Mouse (Mus musculus) hindbrain, embryonic 13.5 days (tissue): ENCODE measurements around the gene Rnf10. TPM values are rescaled to one million over a fixed set of nuclear protein-coding genes. Genes with fewer than 3 reads are reported as not detected.

ENCODE experiments used
- ATAC-seq: fragments of 200-750 bp; cut with Nextera tagmentation; 2 replicates; pipeline ENCODE4 v1.8.0; 2017; ENCODE audit warnings: moderate TSS enrichment; ENCODE audit not compliant: low FRiP score
- H3K27ac ChIP-seq: fragments of 300-500 bp; sonication (generic); 2 replicates; pipeline ENCODE4 v1.5.1; 2015; ENCODE audit warnings: inconsistent platforms, mild to moderate bottlenecking, moderate library complexity
- H3K27me3 ChIP-seq: fragments of 300-500 bp; sonication (generic); 2 replicates; pipeline ENCODE4 v1.6.1; 2015; ENCODE audit warnings: mild to moderate bottlenecking, inconsistent platforms
- H3K36me3 ChIP-seq: fragments of 300-500 bp; sonication (generic); 2 replicates; pipeline ENCODE4 v1.6.1; 2015; ENCODE audit warnings: mild to moderate bottlenecking, inconsistent platforms
- H3K4me1 ChIP-seq: fragments of 300-500 bp; sonication (generic); replicated peaks from 2 replicates; pipeline ENCODE4 v1.6.1; 2015; ENCODE audit warnings: inconsistent platforms
- H3K4me2 ChIP-seq: fragments of 300-500 bp; sonication (generic); 2 replicates; pipeline ENCODE4 v1.6.1; 2015; ENCODE audit warnings: inconsistent platforms, mild to moderate bottlenecking, moderate library complexity
- H3K4me3 ChIP-seq: fragments of 300-500 bp; sonication (generic); 2 replicates; pipeline ENCODE4 v1.5.1; 2015; ENCODE audit warnings: mild to moderate bottlenecking, inconsistent platforms
- H3K9ac ChIP-seq: fragments of 300-500 bp; sonication (generic); 2 replicates; pipeline ENCODE4 v1.6.1; 2015; ENCODE audit warnings: mild to moderate bottlenecking, inconsistent platforms
- H3K9me3 ChIP-seq: fragments of 300-500 bp; sonication (generic); 2 replicates; pipeline ENCODE4 v1.6.1; 2016; ENCODE audit warnings: inconsistent platforms
- WGBS: fragments of 180-500 bp; shearing (Covaris S2); methylation state at CpG from one replicate; pipeline ENCODE4 v1.1.7; 2015; 5-methylcytosine and 5-hydroxymethylcytosine counted together
- polyA plus RNA-seq: library from polyadenylated mRNA; unstranded; fragments of >200 nt; fragmentation: Nextera tagmentation; extraction: Ambion mirVana; gene quantifications from 2 replicates; pipeline ENCODE4 v1.2.1, GENCODE M21; 2015

The Rnf10 gene
- polyA plus RNA-seq, 1 experiment from 2014 or later: 160 TPM

DNA sequence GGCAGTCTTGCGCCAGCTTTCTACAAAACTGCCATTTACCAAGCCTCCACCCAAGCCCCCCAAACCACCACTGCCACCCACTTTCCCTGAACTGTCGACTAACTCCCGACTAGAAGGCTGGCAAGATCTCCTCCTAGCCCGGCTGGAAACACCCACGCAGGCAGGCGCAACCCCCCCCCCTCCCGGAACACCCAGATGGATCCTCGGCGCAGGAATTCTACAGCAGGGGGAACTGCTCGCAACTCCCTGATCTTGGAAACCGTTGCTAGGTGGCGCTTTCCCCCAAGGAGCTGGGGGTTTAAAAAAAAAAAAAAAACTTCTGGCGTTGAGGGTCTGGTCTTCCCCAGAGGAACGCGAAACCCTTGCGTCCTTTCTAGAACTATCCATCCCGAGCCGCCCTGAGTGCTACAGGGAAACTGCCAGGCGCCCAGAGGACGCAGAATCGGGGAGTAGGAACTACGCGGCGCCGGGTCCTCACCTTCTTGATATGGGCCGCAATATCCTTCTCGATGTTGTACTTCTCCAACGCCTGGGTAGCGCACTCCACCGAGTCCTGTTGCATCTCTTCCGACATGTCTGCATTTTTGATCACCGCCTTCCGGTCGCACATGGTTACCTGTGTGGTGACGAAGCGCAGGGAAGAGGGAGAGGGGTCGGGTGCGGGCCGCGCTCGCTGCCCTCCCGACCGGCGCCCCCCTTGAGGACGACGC lies 27.5 kb upstream of the Rnf10 start:
- WGBS: under 1% methylated on average over 46 of the region's 46 CpGs
- H3K4me2 ChIP-seq: peak overlapping the region; percentile 74

GRCm38 (mm10) chr5:115296347-115296746 lies 23.6 kb upstream of the Rnf10 start:
- Histone ChIP-seq H3K9ac (no peak overlapping the region), H3K36me3 (peaks cover 71% of the 10 kb centered on the region), H3K4me2 (no peak overlapping the region), H3K4me1 (peaks cover 32% of the 10 kb centered on the region), H3K27ac (0 out of 2 replicates have a peak overlapping the region, but pooled peaks have one; percentile 25), H3K27me3 (no peaks in the 10 kb centered on the region), H3K4me3 (no peak overlapping the region), H3K9me3 (no peaks in the 10 kb centered on the region)
- WGBS: 84% methylated on average over 10 of the region's 10 CpGs
- ATAC-seq: no peak

More for the DNA sequence above, 27.5 kb upstream of the Rnf10 start:
- H3K27me3 ChIP-seq: peaks cover 7% of the 10 kb centered on the region; the same call in 1 of the 2 replicates
- no peaks in the 10 kb centered on the region for H3K9me3 ChIP-seq
- peak; percentile 60 for ATAC-seq
- H3K4me1 ChIP-seq: peaks cover 39% of the 10 kb centered on the region
- peak overlapping the region; percentile 90 for H3K9ac ChIP-seq
- peaks cover 38% of the 10 kb centered on the region for H3K36me3 ChIP-seq
- peak overlapping the region; percentile 96 for H3K27ac ChIP-seq
- peak overlapping the region; percentile 86 for H3K4me3 ChIP-seq

GRCm38 (mm10) chr5:115294173-115294572 lies 21.5 kb upstream of the Rnf10 start:
- Histone ChIP-seq H3K36me3 (peaks cover 91% of the 10 kb centered on the region), H3K4me2 (no peak overlapping the region), H3K4me3 (no peak overlapping the region), H3K9me3 (no peaks in the 10 kb centered on the region), H3K4me1 (peaks cover 22% of the 10 kb centered on the region), H3K9ac (no peak overlapping the region), H3K27me3 (no peaks in the 10 kb centered on the region), H3K27ac (no peak overlapping the region)
- WGBS: 90% methylated on average over 8 of the region's 8 CpGs
- no peak for ATAC-seq

DNA sequence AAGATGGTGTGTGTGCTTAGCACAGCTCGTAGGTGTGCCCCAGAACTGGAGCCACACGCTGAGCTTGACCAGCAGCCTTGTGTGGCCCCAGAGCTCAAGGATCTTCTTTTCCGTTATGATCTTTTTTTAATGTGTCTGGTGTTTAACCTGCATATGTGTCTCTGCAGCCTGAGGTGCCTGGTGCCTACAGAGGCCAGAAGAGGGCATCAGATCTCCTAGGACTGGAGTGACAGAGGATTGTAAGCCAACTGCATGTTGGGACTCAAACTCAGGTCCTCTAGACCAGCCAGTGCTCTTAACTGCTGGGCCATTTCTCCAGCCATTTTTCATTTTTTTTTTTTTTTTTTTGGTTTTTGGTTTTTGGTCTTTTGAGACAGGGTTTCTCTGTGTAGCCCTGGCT lies 12.0 kb upstream of the Rnf10 start:
- H3K9ac ChIP-seq: no peak overlapping the region
- peaks cover 44% of the 10 kb centered on the region for H3K36me3 ChIP-seq
- no peaks in the 10 kb centered on the region for H3K9me3 ChIP-seq
- no peak for ATAC-seq
- WGBS: 93% methylated on average over 3 of the region's 3 CpGs
- H3K27me3 ChIP-seq: no peaks in the 10 kb centered on the region
- H3K27ac ChIP-seq: no peak overlapping the region
- H3K4me1 ChIP-seq: peaks cover 6% of the 10 kb centered on the region
- no peak overlapping the region for H3K4me2 ChIP-seq
- no peak overlapping the region for H3K4me3 ChIP-seq

DNA sequence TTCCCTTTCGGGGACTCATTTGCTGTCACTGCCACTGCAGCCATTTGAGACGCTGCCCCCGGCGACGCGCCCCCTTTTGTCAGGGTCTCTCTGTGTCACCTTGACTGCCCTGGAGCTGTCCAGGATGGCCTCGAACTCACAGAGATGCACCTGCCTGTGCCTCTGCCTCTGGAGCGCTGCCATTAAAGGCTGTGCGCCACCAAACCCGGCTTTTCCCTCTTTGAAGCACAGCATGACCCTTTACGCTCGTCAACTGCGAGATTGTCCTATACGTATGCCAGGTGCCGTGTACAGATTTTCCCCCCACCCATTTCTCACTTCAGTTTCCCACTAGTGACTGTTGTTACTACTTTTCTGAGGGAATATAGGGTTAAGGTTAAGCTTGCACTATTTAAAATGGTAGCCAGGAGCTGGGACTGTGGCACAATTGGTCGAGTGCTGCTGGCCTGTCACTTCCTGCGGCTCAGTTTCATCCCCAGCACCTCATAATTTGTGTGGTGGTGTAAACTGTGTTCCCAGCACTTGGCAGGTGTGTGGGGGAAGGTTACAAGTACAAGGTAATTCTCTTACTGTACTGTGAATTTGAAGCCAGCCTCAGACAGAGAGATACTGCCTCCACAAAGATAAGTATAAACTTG lies 7.5 kb upstream of the Rnf10 start:
- peaks cover 19% of the 10 kb centered on the region for H3K36me3 ChIP-seq
- peaks cover 6% of the 10 kb centered on the region for H3K4me1 ChIP-seq
- H3K4me2 ChIP-seq: peak overlapping the region; percentile 93
- no peaks in the 10 kb centered on the region for H3K27me3 ChIP-seq
- peak; percentile 54 for ATAC-seq
- WGBS: 9% methylated on average over 17 of the region's 17 CpGs
- peak overlapping the region; percentile 78 for H3K27ac ChIP-seq
- H3K9me3 ChIP-seq: no peaks in the 10 kb centered on the region
- H3K4me3 ChIP-seq: peak overlapping the region; percentile 95
- peak overlapping the region; percentile 92 for H3K9ac ChIP-seq

- Histone ChIP-seq H3K27me3 (no peaks in the 10 kb centered on the region), H3K4me2 (peak within 1 kb of the TSS; percentile 93), H3K9ac (peak within 1 kb of the TSS; percentile 92), H3K9me3 (no peaks in the 10 kb centered on the region), H3K27ac (peak within 1 kb of the TSS; percentile 78), H3K4me3 (peak within 1 kb of the TSS; percentile 95), H3K36me3 (peaks cover 13% of the 10 kb centered on the region), H3K4me1 (peaks cover 6% of the 10 kb centered on the region)
- whole genome bisulfite sequencing: 3% methylated on average over 45 of the region's 45 CpGs
- peak; percentile 87 for ATAC-seq
Measured at GRCm38 (mm10) chr5:115279226-115280049, 6.7 kb upstream of the Rnf10 start, which contains the start of gene Coq5. Gene Coq5, plus strand, starts transcription at chr5:115279666.

GRCm38 (mm10) chr5:115278785-115279184 lies 6.1 kb upstream of the Rnf10 start:
- WGBS: 69% methylated on average over 2 of the region's 2 CpGs
- H3K4me3 ChIP-seq: no peak overlapping the region
- no peaks in the 10 kb centered on the region for H3K9me3 ChIP-seq
- no peaks in the 10 kb centered on the region for H3K27me3 ChIP-seq
- peaks cover 6% of the 10 kb centered on the region for H3K4me1 ChIP-seq
- 0 out of 2 replicates have a peak, but pooled peaks have one; percentile 46 for ATAC-seq
- H3K9ac ChIP-seq: no peak overlapping the region
- H3K36me3 ChIP-seq: peaks cover 6% of the 10 kb centered on the region
- H3K4me2 ChIP-seq: no peak overlapping the region
- H3K27ac ChIP-seq: no peak overlapping the region

GRCm38 (mm10) chr5:115278053-115278452 lies 5.4 kb upstream of the Rnf10 start:
- no peak overlapping the region for H3K27ac ChIP-seq
- H3K4me3 ChIP-seq: no peak overlapping the region
- peaks cover 13% of the 10 kb centered on the region for H3K4me1 ChIP-seq
- no peak overlapping the region for H3K9ac ChIP-seq
- no peaks in the 10 kb centered on the region for H3K9me3 ChIP-seq
- H3K36me3 ChIP-seq: no peaks in the 10 kb centered on the region
- H3K4me2 ChIP-seq: no peak overlapping the region
- ATAC-seq: no peak
- no peaks in the 10 kb centered on the region for H3K27me3 ChIP-seq
- WGBS: 83% methylated on average over 1 of the region's 1 CpGs

GRCm38 (mm10) chr5:115275998-115276397 lies 3.3 kb upstream of the Rnf10 start:
- H3K4me3 ChIP-seq: no peak overlapping the region
- H3K4me1 ChIP-seq: peaks cover 21% of the 10 kb centered on the region
- H3K36me3 ChIP-seq: no peaks in the 10 kb centered on the region
- ATAC-seq: no peak
- no peaks in the 10 kb centered on the region for H3K27me3 ChIP-seq
- 31% methylated on average over 14 of the region's 14 CpGs for WGBS
- no peak overlapping the region for H3K9ac ChIP-seq
- no peak overlapping the region for H3K27ac ChIP-seq
- no peaks in the 10 kb centered on the region for H3K9me3 ChIP-seq
- H3K4me2 ChIP-seq: no peak overlapping the region

DNA sequence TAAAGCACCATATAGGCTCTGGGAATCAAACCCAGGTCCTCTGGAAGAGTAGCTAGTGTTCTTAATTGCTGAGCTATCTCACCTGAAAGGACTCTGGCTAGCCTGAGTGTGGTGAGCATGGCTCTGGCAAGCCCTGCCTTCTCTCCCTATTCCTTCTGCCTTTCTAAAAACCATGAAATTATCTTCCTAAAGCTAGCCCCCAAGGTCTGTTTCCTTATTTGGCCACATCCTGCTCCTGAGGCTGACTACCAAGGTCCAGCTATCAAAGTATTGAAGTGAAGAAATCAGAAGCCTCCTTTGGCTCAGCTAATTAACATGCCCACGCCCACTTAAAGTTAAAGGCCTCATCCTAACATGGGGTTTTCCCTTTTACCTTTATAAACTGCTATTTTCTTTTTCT lies 2.1 kb upstream of the Rnf10 start:
- Histone ChIP-seq H3K4me1 (peaks cover 27% of the 10 kb centered on the region), H3K9ac (no peak overlapping the region), H3K36me3 (peaks cover 4% of the 10 kb centered on the region; the same call in 1 of the 2 replicates), H3K9me3 (no peaks in the 10 kb centered on the region), H3K27ac (no peak overlapping the region), H3K4me3 (no peak overlapping the region), H3K4me2 (no peak overlapping the region), H3K27me3 (no peaks in the 10 kb centered on the region)
- ATAC-seq: no peak
- WGBS: 91% methylated on average over 1 of the region's 1 CpGs

DNA sequence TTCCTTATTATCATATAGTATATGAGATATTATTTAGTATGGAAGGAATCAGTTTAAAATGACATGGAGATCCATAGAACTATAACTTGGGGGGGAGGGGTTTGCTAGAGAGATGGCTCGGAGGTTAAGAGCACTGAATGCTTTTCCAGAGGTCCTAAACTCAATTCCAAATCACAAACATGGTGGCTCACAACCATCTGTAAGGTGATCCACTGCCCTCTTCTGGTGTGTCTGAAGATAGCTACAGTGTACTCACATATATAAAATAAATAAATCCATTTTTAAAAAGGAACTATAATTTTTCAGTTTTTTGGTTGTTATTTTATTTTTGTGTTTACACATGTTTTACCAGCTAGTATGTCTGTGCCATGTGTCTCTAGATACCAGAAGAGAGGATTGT lies 1.7 kb upstream of the Rnf10 start:
- no peak overlapping the region for H3K4me2 ChIP-seq
- H3K9me3 ChIP-seq: no peaks in the 10 kb centered on the region
- peaks cover 31% of the 10 kb centered on the region for H3K4me1 ChIP-seq
- no peak overlapping the region for H3K27ac ChIP-seq
- 74% methylated on average over 1 of the region's 1 CpGs for WGBS
- peaks cover 8% of the 10 kb centered on the region; the same call in 1 of the 2 replicates for H3K36me3 ChIP-seq
- H3K4me3 ChIP-seq: no peak overlapping the region
- no peaks in the 10 kb centered on the region for H3K27me3 ChIP-seq
- ATAC-seq: no peak
- H3K9ac ChIP-seq: no peak overlapping the region

DNA sequence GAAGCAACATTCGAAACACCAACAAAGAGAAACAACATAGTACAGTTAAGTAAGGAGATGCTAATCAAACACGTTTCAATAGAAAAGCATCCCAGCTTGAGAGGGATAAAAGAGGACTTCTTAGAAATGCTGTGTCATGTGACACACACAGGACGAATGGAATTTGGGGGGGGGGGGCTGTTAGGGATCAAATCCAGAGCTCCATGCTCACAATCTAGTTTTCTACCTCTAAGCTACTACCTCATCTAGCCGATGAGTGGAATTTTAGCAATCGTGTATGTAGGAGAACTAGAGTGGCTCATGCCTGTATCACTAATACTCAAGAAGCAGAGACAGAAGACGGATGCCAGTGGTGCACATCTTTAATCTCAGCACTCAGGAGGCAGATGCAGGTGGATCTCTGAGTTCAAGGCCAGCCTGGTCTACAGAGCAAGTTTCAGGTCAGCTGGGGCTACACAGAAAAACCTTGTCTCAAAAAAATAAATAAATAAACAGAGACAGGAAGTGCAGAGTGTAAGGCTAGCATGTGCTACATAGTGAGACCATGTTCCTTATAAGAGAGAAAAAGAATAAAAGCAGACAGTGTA lies 944 bp upstream of the Rnf10 start:
- H3K4me1 ChIP-seq: peaks cover 38% of the 10 kb centered on the region
- 81% methylated on average over 6 of the region's 6 CpGs for WGBS
- H3K9ac ChIP-seq: peak overlapping the region; percentile 99; the same call in 1 of the 2 replicates
- H3K4me3 ChIP-seq: peak overlapping the region; percentile 100; the same call in 1 of the 2 replicates
- no peak for ATAC-seq
- H3K36me3 ChIP-seq: peaks cover 15% of the 10 kb centered on the region
- peak overlapping the region; percentile 90 for H3K27ac ChIP-seq
- H3K9me3 ChIP-seq: no peaks in the 10 kb centered on the region
- H3K27me3 ChIP-seq: no peaks in the 10 kb centered on the region
- peak overlapping the region; percentile 58 for H3K4me2 ChIP-seq
